Mouse (Mus musculus): ENCODE data around the gene St8sia1. TPM values are rescaled to one million over a fixed set of nuclear protein-coding genes. Genes with fewer than 3 reads are reported as not detected.

St8sia1 gene
- total RNA-seq, 2 experiments from 2014 or later, result 28.4 to 28.6 TPM

- peak; percentile 62 to 66 for DNase-seq (ENCODE audit: low spot score in 2 of 2)
- intact Hi-C loops (cut with DNase I), result no loop called here
Observed at GRCm38 (mm10) chr6:142948955-142949357, 15.3 kb downstream of the St8sia1 start.

- DNase-seq (ENCODE audit: low spot score in 2 of 2), result no peak
- intact Hi-C loops (cut with DNase I), result no loop called here
Observed at GRCm38 (mm10) chr6:142947029-142947428, 17.2 kb downstream of the St8sia1 start.

- DNase-seq (ENCODE audit: low spot score in 2 of 2), result no peak
- intact Hi-C loops (cut with DNase I), result no loop called here
Observed at GRCm38 (mm10) chr6:142946069-142946871, 18.0 kb downstream of the St8sia1 start.

GRCm38 (mm10) chr6:142945461-142945860, 18.8 kb downstream of the St8sia1 start:
- DNase-seq (ENCODE audit: low spot score in 2 of 2), result no peak
- intact Hi-C loops (cut with DNase I), result no loop called here

GRCm38 (mm10) chr6:142944470-142944869, 19.8 kb downstream of the St8sia1 start:
- DNase-seq (ENCODE audit: low spot score in 2 of 2), result no peak
- intact Hi-C loops (cut with DNase I), result no loop called here

GRCm38 (mm10) chr6:142943419-142943818, 20.8 kb downstream of the St8sia1 start:
- intact Hi-C loops (cut with DNase I), result no loop called here
- no peak for DNase-seq (ENCODE audit: low spot score in 2 of 2)

- no peak for DNase-seq (ENCODE audit: low spot score in 2 of 2)
- intact Hi-C loops (cut with DNase I), result no loop called here
Observed at GRCm38 (mm10) chr6:142941596-142942381, 22.5 kb downstream of the St8sia1 start.

- DNase-seq (ENCODE audit: low spot score in 2 of 2), result peak; percentile 18 to 40
Observed at GRCm38 (mm10) chr6:142941078-142941477, 23.2 kb downstream of the St8sia1 start.

GRCm38 (mm10) chr6:142938549-142939345, 25.5 kb downstream of the St8sia1 start:
- no peak for DNase-seq (ENCODE audit: low spot score in 2 of 2)
- intact Hi-C loops (cut with DNase I), result no loop called here

More at GRCm38 (mm10) chr6:142941078-142941477, 23.2 kb downstream of the St8sia1 start:
- intact Hi-C loops (cut with DNase I), result no loop called here

- intact Hi-C loops (cut with DNase I), result no loop called here
- DNase-seq (ENCODE audit: low spot score in 2 of 2), result no peak
Observed at GRCm38 (mm10) chr6:142938074-142938473, 26.2 kb downstream of the St8sia1 start.

GRCm38 (mm10) chr6:142932582-142932981, 31.7 kb downstream of the St8sia1 start:
- intact Hi-C loops (cut with DNase I), result no loop called here
- DNase-seq (ENCODE audit: low spot score in 2 of 2), result no peak

GRCm38 (mm10) chr6:142932144-142932543, 32.1 kb downstream of the St8sia1 start:
- DNase-seq (ENCODE audit: low spot score in 2 of 2), result no peak
- intact Hi-C loops (cut with DNase I), result no loop called here

GRCm38 (mm10) chr6:142928551-142929309, 35.5 kb downstream of the St8sia1 start:
- intact Hi-C loops (cut with DNase I), result loop anchor here (5.0 kb wide), 1 partner anchor 34 kb away; the partner anchor contains the start of gene St8sia1
- no peak for DNase-seq (ENCODE audit: low spot score in 2 of 2)

- no peak for DNase-seq (ENCODE audit: low spot score in 2 of 2)
- intact Hi-C loops (cut with DNase I), result loop anchor here (5.0 kb wide), 1 partner anchor 35 kb away; the partner anchor contains the start of gene St8sia1
Observed at GRCm38 (mm10) chr6:142926901-142927605, 37.2 kb downstream of the St8sia1 start.

GRCm38 (mm10) chr6:142925921-142926320, 38.3 kb downstream of the St8sia1 start:
- intact Hi-C loops (cut with DNase I), result loop anchor here (5.0 kb wide), 1 partner anchor 36 kb away; the partner anchor contains the start of gene St8sia1
- DNase-seq (ENCODE audit: low spot score in 2 of 2), result no peak

- no peak for DNase-seq (ENCODE audit: low spot score in 2 of 2)
- intact Hi-C loops (cut with DNase I), result loop anchor here (5.0 kb wide), 1 partner anchor 37 kb away; the partner anchor contains the start of gene St8sia1
Observed at GRCm38 (mm10) chr6:142925374-142925773, 38.9 kb downstream of the St8sia1 start.

GRCm38 (mm10) chr6:142920901-142921300, 43.4 kb downstream of the St8sia1 start:
- no peak for DNase-seq (ENCODE audit: low spot score in 2 of 2)
- intact Hi-C loops (cut with DNase I), result no loop called here

- no peak for DNase-seq (ENCODE audit: low spot score in 2 of 2)
- intact Hi-C loops (cut with DNase I), result no loop called here
Observed at GRCm38 (mm10) chr6:142918691-142919090, 45.6 kb downstream of the St8sia1 start.
